Mouse (Mus musculus) granulocyte monocyte progenitor cell, adult 5-6 weeks (primary cell): ENCODE data around the gene Nuak1. TPM values are rescaled to one million over a fixed set of nuclear protein-coding genes. Genes with fewer than 3 reads are reported as not detected.
A peak's percentile ranks its signal among the peaks of the same experiment; 100 is the strongest.

Experiments used
- ATAC-seq: replicated peaks from 2 replicates; pipeline ENCODE4 v1.8.0; 2016; ENCODE audit warnings: mild to moderate bottlenecking, moderate TSS enrichment, inconsistent platforms; ENCODE audit not compliant: poor library complexity, severe bottlenecking
- total RNA-seq, 2 experiments: library from RNA; stranded (forward) in 1 of 2; stranded (reverse) in 1 of 2; fragments of 200-712, 200-1000 nt in 1 of 2; fragments of >200 nt in 1 of 2; fragmentation: Nextera tagmentation in 1 of 2; gene quantifications; 2 replicates each; pipeline ENCODE4 v1.2.3; 2014 to 2017

Nuak1 gene
- total RNA-seq, 2 experiments from 2014 or later: under 0.01 TPM; not detected in 1

DNA sequence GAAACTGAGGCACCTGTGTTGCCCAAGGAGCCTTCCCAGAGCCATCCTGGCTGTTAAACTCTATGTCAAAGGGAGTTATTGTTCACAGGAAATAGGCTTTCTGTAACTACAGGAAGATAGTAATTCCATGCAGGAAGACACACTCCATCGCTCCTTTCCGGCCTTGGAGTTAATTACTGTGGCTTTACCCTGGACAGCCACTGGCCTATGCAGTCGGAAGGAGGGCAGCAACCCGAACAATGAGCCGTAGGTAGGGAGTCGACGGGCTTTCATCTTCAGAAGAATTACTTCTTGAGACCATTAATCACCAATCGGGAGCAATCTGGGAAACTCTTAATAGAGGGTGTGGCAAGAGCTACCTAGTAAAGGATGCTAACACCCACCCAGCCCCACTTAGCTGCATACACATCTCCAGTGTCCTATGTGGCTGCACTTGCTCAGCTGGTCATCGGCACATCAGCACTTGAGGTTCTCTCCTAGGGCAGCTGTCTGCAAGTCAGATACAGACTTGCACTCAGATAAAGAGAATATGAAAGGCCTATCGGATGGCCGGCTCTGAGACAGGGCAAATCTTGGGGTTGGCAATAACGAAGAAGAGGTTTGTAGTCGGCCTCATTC, 53.7 kb downstream of the Nuak1 start:
- no peak for ATAC-seq

- no peak for ATAC-seq
These were observed 54.2 kb downstream of the Nuak1 start for GRCm38 (mm10) chr10:84386214-84386613.

GRCm38 (mm10) chr10:84384761-84385160, 55.6 kb downstream of the Nuak1 start:
- no peak for ATAC-seq

- ATAC-seq: 0 out of 2 replicates have a peak, but pooled peaks have one; percentile 22
These were observed 57.2 kb downstream of the Nuak1 start for GRCm38 (mm10) chr10:84382900-84383883.

GRCm38 (mm10) chr10:84381276-84381798, 59.1 kb downstream of the Nuak1 start:
- ATAC-seq: peak; percentile 42; the same call in 1 of the 2 replicates

GRCm38 (mm10) chr10:84379366-84379765, 61.0 kb downstream of the Nuak1 start:
- no peak for ATAC-seq

DNA sequence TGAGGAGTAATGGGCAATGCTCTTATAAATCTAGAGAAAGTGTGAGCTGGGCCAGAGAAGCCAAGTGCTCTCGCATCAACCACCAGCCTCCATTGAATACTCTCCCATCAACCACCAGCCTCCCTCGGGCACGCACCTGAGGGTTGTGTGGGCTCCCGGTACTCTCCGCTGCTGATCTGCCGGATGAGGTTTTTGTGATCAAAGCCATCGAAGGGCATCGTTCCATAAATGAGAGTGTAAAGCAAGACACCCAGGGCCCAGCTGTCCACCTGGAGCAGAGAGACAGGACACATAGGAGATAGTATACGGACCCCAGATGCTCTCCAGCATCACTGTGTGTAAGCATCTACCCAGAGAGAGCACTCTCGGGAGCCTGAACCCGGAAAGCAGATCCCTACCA, 62.4 kb downstream of the Nuak1 start:
- no peak for ATAC-seq

DNA sequence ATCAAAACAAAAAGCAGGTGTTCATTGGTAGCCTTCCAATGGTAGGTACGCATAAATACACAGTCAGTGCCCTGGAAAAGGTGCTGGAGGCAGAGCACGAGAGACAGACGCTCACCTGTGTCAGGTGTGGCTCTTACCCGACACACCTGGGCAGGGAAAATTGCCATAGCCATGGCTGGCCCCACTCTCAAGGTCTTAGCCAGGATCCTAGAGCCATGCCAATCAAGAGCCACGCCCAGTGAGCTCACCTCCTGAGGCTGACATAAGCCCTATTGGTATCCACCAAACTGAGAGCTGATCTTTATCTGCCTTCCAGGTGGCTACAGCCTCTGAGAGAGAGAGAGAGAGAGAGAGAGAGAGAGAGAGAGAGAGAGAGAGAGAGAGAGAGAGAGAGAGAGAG, 64.1 kb downstream of the Nuak1 start:
- no peak for ATAC-seq

DNA sequence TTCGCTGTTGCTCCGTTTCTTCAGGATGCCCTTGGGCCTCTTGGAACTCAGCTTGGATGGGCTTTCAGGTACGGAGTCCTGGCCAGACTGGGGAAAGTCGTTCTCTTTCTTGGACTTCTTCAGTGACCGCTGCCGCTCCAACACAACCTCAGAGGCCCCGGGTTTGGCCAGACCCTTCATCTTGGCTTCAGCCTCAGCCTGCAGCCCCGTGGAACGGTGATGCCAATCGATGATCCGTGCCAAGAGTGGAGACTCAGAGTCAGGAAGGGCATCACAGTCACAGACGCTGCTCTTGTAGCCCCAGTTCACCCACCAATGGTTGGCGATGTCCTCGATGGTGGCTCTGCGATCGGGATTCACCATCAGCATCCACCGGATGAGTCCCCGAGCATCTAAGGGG, 65.4 kb downstream of the Nuak1 start:
- ATAC-seq: no peak

- no peak for ATAC-seq
These were observed 66.9 kb downstream of the Nuak1 start for GRCm38 (mm10) chr10:84373476-84373875.

DNA sequence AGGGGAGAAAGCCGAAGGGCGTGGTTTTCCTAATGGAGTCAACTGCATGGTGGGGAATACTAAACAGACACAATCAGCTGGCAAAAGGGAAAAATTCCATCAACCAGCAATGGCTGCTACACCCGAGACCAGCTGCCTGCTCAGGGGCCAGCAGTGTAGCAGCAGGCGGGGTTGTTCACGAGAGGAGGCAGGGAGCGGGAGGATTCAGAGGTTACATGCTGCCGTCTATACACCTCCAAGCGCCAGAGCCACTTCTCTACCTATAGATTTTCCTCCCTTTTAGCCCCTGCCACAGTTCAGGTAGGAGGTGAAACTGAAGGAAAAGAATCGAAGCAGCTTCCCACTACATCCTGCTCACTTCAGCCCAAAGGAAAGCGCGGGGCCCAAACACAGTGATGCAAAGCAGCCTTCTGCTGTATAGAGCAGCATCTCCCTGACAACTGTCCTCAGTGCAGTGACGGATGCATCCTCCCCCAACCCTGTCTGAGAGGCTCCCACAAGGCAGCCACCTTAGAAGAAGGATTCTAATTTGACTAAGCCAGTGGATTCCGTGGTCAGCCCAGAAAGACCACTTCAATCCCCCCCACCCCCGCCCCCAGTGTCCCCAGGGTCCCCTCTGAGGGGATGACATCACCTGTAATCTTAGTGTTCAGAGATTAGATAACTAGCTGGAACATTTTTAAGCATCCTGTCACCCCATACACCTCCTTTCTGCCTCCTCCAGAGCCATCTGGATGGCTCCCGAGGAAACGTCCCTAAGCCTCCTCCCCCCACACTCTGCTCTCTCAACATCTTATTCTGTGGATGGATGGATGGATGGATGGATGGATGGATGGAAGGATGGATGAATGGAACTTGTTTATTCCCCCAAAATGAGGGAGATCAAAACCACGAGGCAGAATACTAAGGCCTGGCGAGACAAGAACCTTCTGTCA, 68.0 kb downstream of the Nuak1 start:
- ATAC-seq: no peak

GRCm38 (mm10) chr10:84371681-84372160, 68.7 kb downstream of the Nuak1 start:
- no peak for ATAC-seq

DNA sequence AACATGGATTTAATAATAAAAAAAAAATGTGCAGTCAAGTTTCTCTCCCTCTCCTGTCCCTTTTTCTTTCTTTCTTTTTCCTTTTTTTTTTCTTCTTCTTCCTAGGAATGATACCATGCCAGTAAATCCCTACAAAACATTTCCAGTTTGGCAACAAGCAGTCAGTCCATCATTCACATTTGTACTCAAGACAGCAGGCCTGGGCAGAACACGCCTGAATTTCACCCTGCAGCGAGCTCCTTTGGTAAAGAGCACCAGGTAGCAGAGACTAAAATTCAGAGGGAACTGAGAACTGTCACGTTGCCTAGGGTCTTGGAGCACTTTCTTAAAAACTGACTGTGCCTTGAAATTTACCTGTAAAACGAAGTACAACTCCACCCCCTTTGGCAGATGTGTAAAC, 69.2 kb downstream of the Nuak1 start:
- no peak for ATAC-seq

DNA sequence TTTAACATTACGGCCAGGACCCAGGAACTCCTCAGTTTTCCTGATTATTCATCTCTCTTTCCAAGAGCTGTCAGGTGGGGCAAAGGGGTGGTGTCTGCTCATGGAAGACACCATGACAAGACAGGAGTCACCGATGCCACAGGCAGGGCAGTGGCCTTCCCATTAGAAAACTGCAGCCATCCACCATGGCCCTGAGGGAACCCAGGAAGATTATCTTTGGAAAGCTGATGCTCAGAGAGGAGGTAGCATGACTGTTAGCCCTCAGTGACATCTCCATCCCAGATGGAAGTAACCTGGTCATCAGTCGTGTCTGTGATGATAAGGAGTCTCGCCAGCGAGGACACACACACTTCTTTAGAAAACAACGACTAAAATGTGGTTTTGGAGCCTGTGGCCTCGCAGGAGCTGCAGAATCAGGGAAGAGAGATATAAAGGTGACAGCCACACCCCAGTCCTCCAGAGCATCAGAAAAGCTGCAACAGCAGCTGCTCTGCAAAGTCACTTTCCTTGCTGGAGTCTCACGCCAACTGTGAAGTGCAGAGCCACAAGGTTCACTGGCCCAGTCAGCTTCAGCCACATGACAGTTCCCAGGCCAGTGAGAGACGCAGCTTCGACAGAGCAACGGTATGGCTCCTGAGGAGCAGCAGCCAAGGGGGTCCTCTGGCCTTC, 70.6 kb downstream of the Nuak1 start:
- ATAC-seq: no peak

GRCm38 (mm10) chr10:84368185-84368584, 72.2 kb downstream of the Nuak1 start:
- ATAC-seq: no peak

- ATAC-seq: no peak
These were observed 75.1 kb downstream of the Nuak1 start for GRCm38 (mm10) chr10:84365166-84365865.

GRCm38 (mm10) chr10:84363833-84364232, 76.6 kb downstream of the Nuak1 start:
- no peak for ATAC-seq

DNA sequence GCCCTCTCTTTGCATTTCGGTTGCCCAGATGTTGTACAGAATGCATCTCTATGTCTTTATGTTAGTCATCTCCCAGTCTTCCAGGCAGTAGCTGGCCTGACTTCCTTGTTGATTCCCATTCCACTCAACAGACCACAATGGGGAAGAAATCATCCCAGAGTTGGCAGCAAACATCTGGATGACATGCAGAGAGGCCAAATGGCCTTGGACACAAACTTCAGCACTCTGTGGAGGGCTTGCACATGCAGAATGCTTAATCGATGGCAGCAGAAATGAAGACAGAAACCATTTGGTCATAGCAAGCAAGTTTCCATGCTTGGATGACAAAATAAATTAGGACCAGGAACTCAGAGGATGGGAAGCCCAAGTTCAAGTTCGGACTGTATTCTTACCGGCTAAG, 79.4 kb downstream of the Nuak1 start:
- ATAC-seq: no peak

GRCm38 (mm10) chr10:84360391-84360790, 80.0 kb downstream of the Nuak1 start:
- ATAC-seq: peak; percentile 44
